ENCODE assay signal across 13 mouse cellular contexts in genomic region chr11:24316198-24316597, GRCm38 (mm10).
DNase-seq lines count a peak whose midpoint lies in the region; TF ChIP-seq lines count a peak whose summit lies in the region.
"Had no signal": no experiment of that assay in that cellular context is flagged by ENCODE, and none has a peak within 500 bp of the region (broad histone marks: within the 10 kb centered on the region; RNA-seq: fewer than 3 reads in every experiment).

No protein-coding gene starts in this region.

- H3K4me3 ChIP-seq in cerebellum, adult 2 months (replicated peaks; ENCODE audit: insufficient read depth, low read depth, low read length): no peak overlapping the region
- no peak overlapping the region for H3K4me3 ChIP-seq in left cerebral cortex, adult 2 months
- H3K4me3 ChIP-seq: embryonic facial prominence, embryonic 13.5 days; limb, embryonic 15.5 days; lung, embryonic 15.5 days; stomach, embryonic 15.5 days had no signal

- H3K27ac ChIP-seq in cerebellum, adult 2 months (ENCODE audit: insufficient read depth, low read length): no peak overlapping the region
- H3K27ac ChIP-seq in left cerebral cortex, adult 2 months: no peak overlapping the region
- H3K27ac ChIP-seq: embryonic facial prominence, embryonic 13.5 days; limb, embryonic 15.5 days; lung, embryonic 15.5 days; stomach, embryonic 15.5 days had no signal

- 3% methylated on average over 4 of the region's 4 CpGs for WGBS in cerebellum, adult 2 months

- 0 out of 2 replicates have a peak, but pooled peaks cover 2% of the 10 kb centered on the region for H3K4me1 ChIP-seq in cerebellum, adult 2 months (ENCODE audit: control insufficient read depth, insufficient read depth, low read length)
- H3K4me1 ChIP-seq: limb, embryonic 15.5 days; lung, embryonic 15.5 days; stomach, embryonic 15.5 days had no signal

- H3K27me3 ChIP-seq in cerebellum, adult 2 months (ENCODE audit: control insufficient read depth, insufficient read depth, low read length): no peaks in the 10 kb centered on the region
- H3K27me3 ChIP-seq: embryonic facial prominence, embryonic 13.5 days; limb, embryonic 15.5 days; lung, embryonic 15.5 days; stomach, embryonic 15.5 days had no signal

- no peak for TF ChIP-seq POLR2A in cerebellum, adult 2 months (IDR thresholded peaks at IDR 0.05; ENCODE audit: borderline replicate concordance, insufficient read depth, low read length)

- DNase-seq in cerebellum, adult 2 months: peak; percentile 16 to 39
- no peak for DNase-seq in cerebellum, adult 8-10 months
- DNase-seq in left cerebral cortex, adult 11 months (ENCODE audit: low spot score): peak; percentile 9
- DNase-seq in left cerebral cortex, adult 2 months (ENCODE audit: extremely low spot score in 1 of 2, low spot score in 2 of 2): no peak
- DNase-seq in cerebellum, postnatal 36 days: peak; percentile 13 to 37
- peak; percentile 48 to 59 for DNase-seq in layer of hippocampus, postnatal 14 days (ENCODE audit: low spot score in 2 of 2)
- DNase-seq in adipocyte (ENCODE audit: low spot score): no peak
- DNase-seq in gastrocnemius, postnatal 14 days: no peak
- DNase-seq: thymus, postnatal 36 days had no signal

- no peak for TF ChIP-seq CTCF in cerebellum, adult 2 months (IDR thresholded peaks at IDR 0.05; ENCODE audit: borderline replicate concordance, insufficient read depth, low read depth, low read length)
- TF ChIP-seq CTCF in left cerebral cortex, adult 2 months (IDR thresholded peaks at IDR 0.05): no peak

- intact Hi-C loops in left cerebral cortex, adult 2 months (cut with DNase I): no loop called here
- intact Hi-C loops in gastrocnemius, postnatal 14 days (cut with DNase I; ENCODE audit: low total_unique reads): no loop called here

Comparison
In these comparisons a context has a peak if more than half of its experiments do, and no peak if none do; other contexts are left out.
1. DNase-seq: peak in cerebellum, adult 2 months (2 of 2), left cerebral cortex, adult 11 months (single experiment), cerebellum, postnatal 36 days (2 of 2) and layer of hippocampus, postnatal 14 days (2 of 2); none in cerebellum, adult 8-10 months (single experiment), left cerebral cortex, adult 2 months (0 of 2), adipocyte (single experiment) and gastrocnemius, postnatal 14 days (single experiment).